Mouse (Mus musculus) kidney, adult 9 months (tissue): Measurements from ENCODE around the gene Pecr.
"Not testable (repeated sequence)": the region's sequence is repeated elsewhere in the genome, so short reads cannot be mapped to it uniquely, and the experiment has no call there.

ENCODE experiments used
- DNase-seq: peaks from one replicate; pipeline ENCODE4 v3.0.0; 2022

The Pecr gene

GRCm38 (mm10) chr1:72286904-72287303 is 2.8 kb upstream of the Pecr start:
- no peak for DNase-seq

DNA sequence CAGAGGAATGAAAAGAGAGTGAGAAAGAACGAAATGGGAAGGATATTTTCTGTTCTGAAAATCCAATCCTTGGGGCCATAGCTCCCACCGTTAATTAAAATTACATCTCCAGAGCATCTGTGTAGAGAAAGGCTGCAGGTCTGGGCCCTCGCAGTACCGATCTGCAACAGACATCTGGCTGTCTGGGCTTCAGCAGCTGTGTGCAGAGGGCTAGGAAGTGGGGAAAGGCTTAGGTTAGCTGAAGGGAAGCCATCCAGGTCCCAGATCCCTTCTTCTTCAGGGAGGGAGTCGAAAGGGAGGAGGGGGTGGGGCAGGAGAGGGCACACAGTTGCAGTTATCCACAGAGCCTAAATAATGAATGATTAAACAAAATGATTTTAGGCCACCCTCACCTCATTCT is 425 bp upstream of the Pecr start:
- no peak for DNase-seq

GRCm38 (mm10) chr1:72282604-72283003 is 1.5 kb downstream of the Pecr start:
- DNase-seq, result peak; percentile 67

DNA sequence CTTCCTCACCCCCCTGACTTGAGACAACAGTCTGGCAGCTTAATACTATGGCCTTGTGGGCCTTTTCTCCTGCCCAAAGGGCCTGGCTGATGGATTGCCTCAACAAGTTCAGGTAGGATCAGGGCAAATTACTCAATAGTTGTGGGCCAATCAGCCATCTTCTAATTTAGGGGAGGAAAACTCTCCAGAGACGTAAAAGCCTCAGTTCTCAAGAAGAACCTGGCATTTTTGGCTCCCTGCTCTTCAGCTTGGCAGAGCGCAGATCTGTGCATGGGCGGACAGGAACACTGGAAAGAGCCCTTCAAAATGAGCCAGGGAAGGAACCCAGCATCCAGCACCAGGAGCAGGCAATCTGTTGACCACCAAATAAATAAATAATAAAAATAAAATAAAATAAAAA is 6.0 kb downstream of the Pecr start:
- no peak for DNase-seq

DNA sequence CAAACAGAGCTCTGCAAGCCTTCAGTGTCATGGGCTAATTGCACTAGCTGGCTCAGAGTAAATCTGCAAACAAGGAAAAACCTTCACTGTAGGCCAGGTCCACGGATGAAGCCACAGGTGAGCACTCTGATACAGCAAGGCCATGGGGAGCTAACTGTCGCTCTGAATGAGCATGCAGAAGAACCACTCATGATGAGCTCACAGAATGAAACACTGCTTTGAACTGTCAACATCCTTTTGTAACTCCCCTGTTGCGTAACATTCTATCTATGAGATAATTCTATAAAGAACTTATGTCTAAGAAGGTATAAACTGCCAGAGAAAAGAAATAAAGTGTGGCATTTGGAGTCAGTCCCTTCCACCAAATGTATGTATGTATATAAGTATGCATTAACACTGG is 21.0 kb downstream of the Pecr start:
- DNase-seq, result no peak

DNA sequence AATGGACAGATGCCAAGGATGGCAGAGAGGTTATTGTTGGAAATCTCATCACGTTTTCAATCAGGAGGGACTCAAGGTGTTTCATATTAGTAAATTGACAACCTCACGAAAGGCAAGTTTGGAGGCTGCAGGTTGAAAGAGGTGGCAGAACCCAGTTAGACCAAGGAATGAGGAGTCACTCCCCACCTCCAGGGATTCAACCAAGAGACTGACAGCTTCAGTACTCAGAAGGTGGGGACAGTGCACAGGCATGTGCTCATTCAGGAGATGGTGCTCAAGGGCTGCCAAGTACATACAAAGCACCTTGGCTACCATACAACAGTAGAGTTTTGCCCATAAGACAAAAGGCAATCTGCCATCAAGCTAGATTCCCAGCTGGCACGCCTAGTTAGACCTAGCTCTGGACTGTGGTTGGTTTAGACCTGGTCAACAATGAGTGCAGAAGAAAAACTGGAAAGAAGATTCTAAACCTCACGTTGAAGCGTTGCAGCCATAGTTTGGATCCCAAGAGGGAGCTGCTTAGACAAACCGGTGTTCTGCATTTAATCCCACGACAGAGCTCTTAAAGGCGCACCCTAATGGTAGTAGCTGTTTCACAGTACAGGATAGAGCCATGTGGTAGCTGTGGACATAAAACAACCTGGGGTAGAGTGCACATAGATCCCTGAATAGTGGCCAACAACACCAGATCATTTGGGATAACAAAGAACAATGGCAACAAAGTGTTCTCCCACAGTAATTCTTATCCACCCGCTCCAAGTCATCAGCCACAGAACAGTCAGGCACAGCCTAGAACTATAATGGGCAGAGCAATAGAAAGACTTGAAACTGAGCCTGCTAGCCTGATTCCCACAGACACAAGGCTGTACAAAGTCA is 27.5 kb downstream of the Pecr start:
- no peak for DNase-seq

DNA sequence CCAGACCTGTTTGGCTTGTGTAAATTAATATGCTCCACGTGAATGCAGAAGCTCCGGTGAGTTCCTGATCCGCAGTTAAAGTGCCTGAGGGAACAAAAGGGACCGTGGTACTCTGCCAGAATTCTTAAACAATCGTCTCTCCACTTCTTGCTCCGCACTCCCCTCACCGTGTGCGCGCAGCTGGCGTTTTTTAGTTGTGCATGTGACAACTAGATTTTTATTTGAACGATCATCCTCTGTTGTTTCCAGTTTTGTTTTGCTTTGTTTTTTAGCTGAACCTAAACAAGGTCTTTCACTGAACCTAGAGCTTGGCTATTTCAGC is 28.3 kb downstream of the Pecr start:
- no peak for DNase-seq

DNA sequence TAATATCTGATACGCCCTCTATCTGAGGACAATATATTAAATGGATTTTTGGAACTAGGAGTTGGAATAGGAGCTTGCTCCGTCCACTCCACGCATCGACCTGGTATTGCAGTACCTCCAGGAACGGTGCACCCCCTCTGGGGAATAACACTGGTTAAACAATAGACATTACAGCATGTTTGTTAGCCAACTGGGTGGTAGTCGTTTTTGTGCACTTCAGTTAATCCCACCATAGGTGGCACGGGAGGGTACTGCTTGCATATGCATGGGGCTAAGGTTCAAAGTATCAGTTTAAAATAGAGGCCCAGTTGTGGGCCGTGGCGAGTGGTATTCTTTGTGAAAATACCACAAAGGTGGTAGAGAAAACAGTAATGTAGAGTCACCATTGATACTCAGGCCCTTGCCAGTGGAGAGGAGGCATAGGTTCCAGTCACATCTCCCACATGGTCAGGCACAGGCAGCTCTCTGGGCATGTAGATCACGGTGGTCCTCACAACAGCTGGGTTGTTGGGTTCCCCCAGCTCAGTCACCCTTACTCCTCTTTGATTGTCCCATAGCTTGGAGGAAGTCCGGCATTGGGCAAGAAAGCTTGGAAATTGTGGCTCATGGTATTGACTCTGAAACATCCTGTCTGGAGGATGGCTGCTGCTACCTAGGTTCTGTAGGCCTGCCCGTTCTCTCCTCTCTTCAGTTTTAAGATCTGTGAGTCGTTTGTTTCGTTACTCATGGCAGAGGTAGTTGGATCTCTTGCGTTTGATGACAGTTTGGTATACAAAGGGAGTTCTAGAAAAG is 28.9 kb downstream of the Pecr start:
- peak; percentile 68 for DNase-seq

DNA sequence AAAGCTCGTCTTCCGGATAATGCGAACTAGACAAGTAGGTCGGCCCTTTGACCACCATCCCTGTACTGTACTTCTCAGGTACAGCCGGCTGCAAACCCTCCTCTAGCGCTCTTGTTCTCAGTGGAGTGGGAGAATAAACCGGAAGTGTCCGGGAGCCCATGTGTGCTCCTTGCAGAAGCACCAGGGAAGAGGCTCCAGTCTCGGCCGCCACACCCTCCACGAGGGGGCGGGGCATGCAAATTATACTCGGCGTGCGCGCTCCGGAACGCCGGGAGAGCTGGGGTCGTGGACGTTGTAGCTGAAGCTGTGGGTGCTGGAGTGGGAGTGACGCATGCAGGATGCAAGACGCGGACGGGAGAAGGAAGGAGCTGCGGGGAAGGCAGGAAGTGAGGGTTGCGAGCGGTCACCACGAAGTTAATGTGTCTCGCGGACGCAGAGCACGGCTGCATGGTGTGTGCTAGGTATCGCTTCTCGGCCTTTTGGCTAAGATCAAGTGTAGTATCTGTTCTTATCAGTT is 29.5 kb downstream of the Pecr start:
- DNase-seq, result peak; percentile 88

GRCm38 (mm10) chr1:72253881-72254491 is 30.1 kb downstream of the Pecr start:
- DNase-seq, result no peak

DNA sequence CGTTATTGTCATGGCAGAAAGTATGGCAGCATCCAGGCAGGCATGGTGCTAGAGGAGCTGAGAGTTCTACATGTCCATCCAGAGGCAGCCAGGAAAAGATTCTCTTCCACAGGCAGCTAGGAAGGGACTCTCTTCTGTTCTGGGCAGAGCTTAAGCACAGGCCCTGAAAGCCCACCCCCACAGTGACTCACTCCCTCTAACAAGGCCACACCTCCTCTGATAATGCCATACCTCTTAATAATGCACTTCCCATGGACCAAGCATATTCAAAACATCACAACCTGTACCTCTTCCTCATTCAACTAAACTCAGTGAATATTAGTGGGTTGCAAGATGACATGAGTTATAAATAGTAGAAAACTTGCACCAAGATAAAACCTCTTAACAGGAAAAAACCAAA is 32.3 kb downstream of the Pecr start:
- DNase-seq, result no peak

DNA sequence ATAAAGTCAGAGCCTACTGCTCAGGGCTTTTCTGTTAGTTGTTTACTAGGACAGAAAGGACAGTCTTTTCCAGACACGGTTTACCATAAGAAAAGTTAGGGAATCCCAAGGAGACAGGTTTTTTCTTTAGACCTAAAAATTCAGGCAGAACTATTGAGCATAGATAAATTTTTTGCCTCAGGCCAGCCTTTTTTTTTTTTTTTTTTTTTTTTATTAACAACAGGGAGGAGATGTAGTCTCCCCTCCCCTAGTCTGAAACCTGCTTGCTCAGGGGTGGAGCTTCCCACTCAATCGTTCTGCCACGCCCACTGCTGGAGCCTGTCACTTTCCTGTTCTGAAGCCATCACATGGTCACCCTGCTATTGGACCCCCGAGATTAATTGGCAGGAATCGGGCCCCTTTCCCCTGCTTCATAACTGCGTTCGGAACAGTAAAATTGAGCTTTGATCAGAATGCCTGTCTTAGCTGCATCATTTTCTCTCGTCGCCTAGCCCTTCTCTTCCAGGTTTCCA is 35.8 kb downstream of the Pecr start:
- not testable (repeated sequence) for DNase-seq

- no peak for DNase-seq
Observed at GRCm38 (mm10) chr1:72244317-72245036, 39.6 kb downstream of the Pecr start.

DNA sequence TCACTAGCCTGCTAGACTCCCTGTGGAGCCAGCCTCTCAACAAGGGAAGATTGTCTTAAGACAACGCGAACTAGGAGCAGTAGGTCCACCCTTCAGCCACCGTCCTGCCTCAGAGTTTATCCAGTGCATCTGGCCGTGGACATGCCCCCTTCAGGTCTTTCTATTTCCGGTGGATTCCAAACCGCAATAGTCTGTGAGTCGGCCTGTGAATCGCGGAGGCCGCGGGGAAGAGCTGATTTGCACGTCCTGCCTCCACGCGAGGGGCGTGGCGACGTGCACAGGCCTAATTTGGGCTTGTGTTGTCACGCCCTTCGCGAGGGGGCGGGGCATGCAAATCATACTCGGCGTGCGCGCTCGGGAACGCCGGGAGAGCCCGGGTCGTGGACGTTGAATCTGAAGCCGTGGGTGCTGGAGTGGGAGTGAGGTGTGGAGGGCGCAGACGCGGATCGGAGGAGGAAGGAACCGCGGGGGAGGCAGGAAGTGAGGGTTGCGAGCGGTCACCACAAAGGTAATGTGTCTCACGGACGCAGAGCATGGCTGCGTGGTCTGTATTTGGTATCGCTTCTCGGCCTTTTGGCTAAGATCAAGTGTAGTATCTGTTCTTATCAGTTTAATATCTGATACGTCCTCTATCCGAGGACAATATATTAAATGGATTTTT is 40.3 kb downstream of the Pecr start:
- DNase-seq, result peak; percentile 97

DNA sequence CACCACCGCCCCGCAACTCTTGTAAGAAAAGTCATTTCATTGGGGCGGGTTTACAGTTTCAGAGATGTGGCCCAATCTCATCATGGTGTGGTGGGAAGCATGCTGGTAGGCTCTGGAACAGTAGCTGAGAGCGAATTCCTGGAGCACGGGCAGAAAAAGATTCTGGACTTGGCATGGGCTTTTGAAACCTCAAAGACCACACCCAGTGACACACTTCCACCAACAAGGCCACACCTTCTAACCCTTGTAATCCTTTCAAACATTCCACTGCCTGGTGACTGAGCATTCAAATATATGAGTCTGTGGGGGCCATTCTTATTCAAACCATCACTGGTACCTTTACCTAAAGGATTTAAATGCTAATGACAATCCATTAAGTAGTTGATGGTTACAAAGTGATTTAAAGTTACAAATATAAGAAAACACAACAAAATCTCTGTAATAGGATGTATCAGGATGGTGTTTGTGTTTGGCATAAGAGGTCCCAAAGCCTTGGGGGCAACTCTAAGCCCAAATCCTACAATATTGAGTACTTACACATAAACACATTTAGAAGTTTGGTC is 41.5 kb downstream of the Pecr start:
- no peak for DNase-seq

DNA sequence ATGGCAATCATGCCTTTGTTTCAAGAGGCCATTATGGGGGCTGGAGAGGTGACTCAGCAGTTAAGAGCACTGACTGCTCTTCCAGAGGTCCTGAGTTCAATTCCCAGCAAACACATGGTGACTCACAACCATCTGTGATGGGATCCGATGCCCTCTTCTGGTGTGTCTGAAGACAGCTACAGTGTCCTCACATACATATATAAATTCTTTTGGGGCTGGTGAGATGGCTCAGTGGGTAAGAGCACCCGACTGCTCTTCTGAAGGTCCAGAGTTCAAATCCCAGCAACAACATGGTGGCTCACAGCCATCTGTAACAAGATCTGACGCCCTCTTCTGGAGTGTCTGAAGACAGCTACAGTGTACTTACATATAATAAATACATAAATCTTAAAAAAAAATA is 45.0 kb downstream of the Pecr start:
- not testable (repeated sequence) for DNase-seq

DNA sequence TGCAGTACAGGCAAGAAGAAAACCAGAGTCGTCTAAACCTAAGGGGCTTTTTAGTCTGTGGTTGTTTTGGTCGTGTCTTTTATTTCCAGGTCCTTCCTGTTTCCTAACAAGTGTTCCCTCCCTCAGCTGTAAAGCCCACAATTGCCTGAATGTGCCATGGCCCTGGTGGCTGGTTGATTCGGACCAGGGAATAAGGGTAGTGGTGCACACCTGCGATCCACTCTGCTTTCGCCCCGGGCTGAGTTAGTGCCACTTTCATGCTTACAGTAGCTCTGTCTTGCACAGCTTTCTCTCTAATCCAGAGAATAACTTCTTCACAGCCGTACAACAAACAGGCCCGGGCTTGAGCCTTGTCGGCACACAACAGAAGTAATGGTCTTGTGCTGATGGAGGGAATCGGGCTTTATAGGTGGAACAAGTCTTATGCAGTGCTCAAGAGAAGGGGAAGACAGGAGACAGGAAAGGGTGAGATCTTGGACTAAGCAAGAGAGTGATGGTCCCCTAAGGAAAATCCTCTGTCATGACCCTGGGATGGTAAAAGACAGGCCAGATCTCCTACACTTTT is 46.0 kb downstream of the Pecr start:
- DNase-seq, result no peak

DNA sequence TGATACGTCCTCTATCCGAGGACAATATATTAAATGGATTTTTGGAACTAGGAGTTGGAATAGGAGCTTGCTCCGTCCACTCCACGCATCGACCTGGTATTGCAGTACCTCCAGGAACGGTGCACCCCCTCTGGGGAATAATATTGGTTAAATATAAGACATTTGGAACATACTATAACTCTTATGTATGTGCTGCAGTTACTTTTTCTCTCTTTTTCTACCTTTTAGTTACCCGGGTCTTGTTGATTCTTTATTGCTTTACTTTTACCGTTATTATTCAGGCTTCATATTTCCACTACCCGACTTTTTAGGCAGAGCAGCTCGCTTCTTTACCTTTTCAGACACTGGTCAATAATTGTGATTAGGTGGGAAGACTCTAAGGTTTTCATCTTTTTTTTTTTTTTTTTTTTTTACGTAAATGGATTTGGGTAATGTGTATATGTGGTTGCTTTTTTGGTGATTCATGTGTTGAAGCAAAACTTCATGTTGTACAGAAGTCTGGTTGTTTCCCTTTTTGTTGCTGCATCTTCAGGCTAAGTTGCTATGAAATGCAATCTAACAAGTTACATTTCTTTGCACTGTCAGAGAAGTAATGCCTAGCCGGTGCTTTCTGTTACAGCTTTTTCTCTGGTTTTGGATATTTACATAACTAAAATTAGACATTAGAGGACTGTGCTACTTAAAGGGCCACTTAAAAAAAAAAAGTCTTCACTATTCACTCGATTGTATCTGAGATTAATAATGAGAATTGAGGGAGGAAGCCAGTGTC is 46.9 kb downstream of the Pecr start:
- DNase-seq, result peak; percentile 70

DNA sequence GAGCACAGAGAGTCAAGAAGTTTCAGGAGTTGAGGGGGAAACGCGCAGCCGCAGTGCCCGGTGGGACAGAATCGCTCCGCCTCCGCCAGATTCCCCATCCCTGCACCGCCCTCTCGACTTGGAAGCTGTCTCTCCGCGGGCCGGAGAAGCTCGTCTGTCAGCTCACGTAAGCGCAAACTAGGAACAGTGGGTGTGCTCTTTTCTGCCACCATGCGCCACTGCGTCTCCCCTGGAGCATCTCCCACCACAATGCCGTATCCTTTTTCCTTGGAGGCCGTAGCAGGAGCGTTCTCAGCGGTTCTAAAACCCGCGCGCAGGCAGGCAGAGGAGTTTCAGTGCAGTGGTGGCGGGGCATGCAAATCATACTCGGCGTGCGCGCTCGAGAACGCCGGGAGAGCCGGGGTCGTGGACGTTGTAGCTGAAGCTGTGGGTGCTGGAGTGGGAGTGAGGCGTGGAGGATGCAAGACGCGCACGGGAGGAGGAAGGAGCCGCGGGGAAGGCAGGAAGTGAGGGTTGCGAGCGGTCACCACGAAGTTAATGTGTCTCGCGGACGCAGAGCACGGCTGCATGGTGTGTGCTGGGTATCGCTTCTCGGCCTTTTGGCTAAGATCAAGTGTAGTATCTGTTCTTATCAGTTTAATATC is 47.6 kb downstream of the Pecr start:
- DNase-seq, result peak; percentile 64

DNA sequence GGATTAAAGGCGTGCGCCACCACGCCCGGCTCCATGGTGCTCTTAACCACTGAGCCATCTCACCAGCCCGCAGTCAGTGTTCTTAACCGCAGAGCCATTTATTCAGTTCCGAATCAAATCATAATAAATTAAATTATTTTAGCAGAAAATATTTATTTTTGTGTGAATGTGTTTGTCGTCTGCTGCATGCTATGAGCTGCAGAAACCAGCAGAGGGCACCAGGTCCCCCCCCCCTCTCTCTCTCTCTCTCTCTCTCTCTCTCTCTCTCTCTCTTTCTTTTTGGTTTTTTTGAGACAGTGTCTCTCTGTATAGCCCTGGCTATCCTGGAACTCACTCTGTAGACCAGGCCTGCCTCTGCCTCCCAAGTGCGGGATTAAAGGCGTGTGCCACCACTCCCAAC is 51.5 kb downstream of the Pecr start:
- DNase-seq, result not testable (repeated sequence)
